Mouse (Mus musculus) C2C12 (cell line): ENCODE measurements around the gene Trim12c. TPM values are rescaled to one million over a fixed set of nuclear protein-coding genes. Genes with fewer than 3 reads are reported as not detected.
"Not testable (repeated sequence)": the region's sequence is repeated elsewhere in the genome, so short reads cannot be mapped to it uniquely, and the experiment has no call there.

ENCODE experiments used
- H3K27me3 ChIP-seq: one replicate; pipeline ENCODE4 v1.6.1; 2011; ENCODE audit not compliant: control insufficient read depth, insufficient read depth, insufficient read length
- H3K36me3 ChIP-seq: one replicate; pipeline ENCODE4 v1.6.1; 2011; ENCODE audit not compliant: control insufficient read depth, insufficient read depth
- H3K4me3 ChIP-seq: one replicate; pipeline ENCODE4 v1.5.1; 2011; ENCODE audit warnings: mild to moderate bottlenecking, control low read depth; ENCODE audit not compliant: poor library complexity, insufficient read depth, severe bottlenecking
- H3K79me2 ChIP-seq: one replicate; pipeline ENCODE4 v1.6.1; 2011; ENCODE audit not compliant: control insufficient read depth, insufficient read depth
- H3K79me3 ChIP-seq: one replicate; pipeline ENCODE4 v1.6.1; 2011; ENCODE audit warnings: low read depth, control low read depth
- H3ac ChIP-seq: one replicate; pipeline ENCODE3; 2011; ENCODE audit warnings: low read depth; ENCODE audit not compliant: control insufficient read depth, insufficient read length
- CEBPB ChIP-seq: IDR thresholded peaks from one replicate; pipeline ENCODE4 v1.6.1; 2011; ENCODE audit warnings: low read depth, mild to moderate bottlenecking, control low read depth, moderate library complexity
- CTCF ChIP-seq: IDR thresholded peaks from one replicate; pipeline ENCODE4 v1.5.1; 2011; ENCODE audit not compliant: control insufficient read depth, insufficient read depth, insufficient read length
- FOSL1 ChIP-seq: IDR thresholded peaks from one replicate; pipeline ENCODE4 v1.8.0; 2011; ENCODE audit warnings: mild to moderate bottlenecking, low read length; ENCODE audit not compliant: poor library complexity, insufficient read depth, severe bottlenecking
- MAX ChIP-seq: IDR thresholded peaks from one replicate; pipeline ENCODE4 v1.6.1; 2011; ENCODE audit warnings: mild to moderate bottlenecking, control low read depth
- MYOD1 ChIP-seq: IDR thresholded peaks from one replicate; pipeline ENCODE4 v1.6.1; 2011; ENCODE audit warnings: low read depth; ENCODE audit not compliant: control insufficient read depth, insufficient read length
- MYOG ChIP-seq: IDR thresholded peaks from one replicate; pipeline ENCODE4 v1.6.1; 2011; ENCODE audit not compliant: control insufficient read depth, insufficient read length; ENCODE audit errors: extremely low read depth
- USF1 ChIP-seq: IDR thresholded peaks from one replicate; pipeline ENCODE4 v1.6.1; 2011; ENCODE audit warnings: low read depth, mild to moderate bottlenecking, control low read depth, moderate library complexity
- polyA plus RNA-seq: library from polyadenylated mRNA; unstranded; fragments of >200 nt; fragmentation: generic; extraction: Trizol; gene quantifications from one replicate; pipeline ENCODE4 v1.2.1, GENCODE M21; 2012; ENCODE audit warnings: missing spikeins

The Trim12c gene
- polyA plus RNA-seq, 1 experiment = 0.08 TPM

- Histone ChIP-seq H3ac (no peak overlapping the region), H3K27me3 (no peaks in the 10 kb centered on the region), H3K4me3 (no peak overlapping the region), H3K79me2 (no peaks in the 10 kb centered on the region), H3K36me3 (no peaks in the 10 kb centered on the region), H3K79me3 (no peaks in the 10 kb centered on the region)
- TF ChIP-seq MYOD1 (no peak), CEBPB (no peak), MYOG (no peak), MAX (no peak), CTCF (no peak), USF1 (no peak), FOSL1 (no peak)
Observed at GRCm38 (mm10) chr7:104366339-104366738, 13.2 kb upstream of the Trim12c start.

- Histone ChIP-seq H3ac (no peak overlapping the region), H3K4me3 (no peak overlapping the region), H3K79me2 (no peaks in the 10 kb centered on the region), H3K36me3 (no peaks in the 10 kb centered on the region), H3K79me3 (no peaks in the 10 kb centered on the region), H3K27me3 (no peaks in the 10 kb centered on the region)
- no peak for TF ChIP-seq USF1
- no peak for TF ChIP-seq FOSL1
- no peak for TF ChIP-seq MAX
- no peak for TF ChIP-seq CEBPB
- TF ChIP-seq MYOG = no peak
Observed at GRCm38 (mm10) chr7:104353600-104353967, 422 bp upstream of the Trim12c start.

- H3ac ChIP-seq, H3K27me3 ChIP-seq, H3K36me3 ChIP-seq, H3K79me3 ChIP-seq, H3K4me3 ChIP-seq, H3K79me2 ChIP-seq: not testable (repeated sequence)
Observed at GRCm38 (mm10) chr7:104348043-104348442, 5.1 kb downstream of the Trim12c start.

GRCm38 (mm10) chr7:104340744-104341143 lies 12.4 kb downstream of the Trim12c start:
- H3K27me3 ChIP-seq, H3K4me3 ChIP-seq, H3K36me3 ChIP-seq, H3K79me3 ChIP-seq, H3K79me2 ChIP-seq, H3ac ChIP-seq: not testable (repeated sequence)

GRCm38 (mm10) chr7:104335547-104335946 lies 17.6 kb downstream of the Trim12c start:
- H3ac ChIP-seq, H3K79me3 ChIP-seq, H3K4me3 ChIP-seq, H3K36me3 ChIP-seq, H3K27me3 ChIP-seq, H3K79me2 ChIP-seq: not testable (repeated sequence)

GRCm38 (mm10) chr7:104329171-104329570 lies 24.0 kb downstream of the Trim12c start, which contains the start of gene Trim34b:
Gene Trim34b, plus strand, starts transcription at chr7:104329471.
- not testable (repeated sequence) for H3K27me3 ChIP-seq, H3K79me2 ChIP-seq, H3K4me3 ChIP-seq, H3K36me3 ChIP-seq, H3ac ChIP-seq, H3K79me3 ChIP-seq

- no peak overlapping the region for H3ac ChIP-seq
- TF ChIP-seq FOSL1 = no peak
- no peak for TF ChIP-seq MYOD1
- no peak for TF ChIP-seq USF1
- no peak for TF ChIP-seq CEBPB
- no peak for TF ChIP-seq CTCF
- no peak for TF ChIP-seq MAX
- no peak for TF ChIP-seq MYOG
- no peaks in the 10 kb centered on the region for H3K27me3 ChIP-seq
Observed at GRCm38 (mm10) chr7:104322028-104322427, 31.1 kb downstream of the Trim12c start.

GRCm38 (mm10) chr7:104315369-104316080 lies 37.6 kb downstream of the Trim12c start, which contains the start of gene Trim12a:
Gene Trim12a, minus strand, starts transcription at chr7:104315466.
- not testable (repeated sequence) for H3K79me3 ChIP-seq, H3K36me3 ChIP-seq, H3K79me2 ChIP-seq, H3K27me3 ChIP-seq, H3ac ChIP-seq, H3K4me3 ChIP-seq

More at GRCm38 (mm10) chr7:104322028-104322427, 31.1 kb downstream of the Trim12c start:
- no peaks in the 10 kb centered on the region for H3K79me3 ChIP-seq
- H3K36me3 ChIP-seq = no peaks in the 10 kb centered on the region
- H3K4me3 ChIP-seq = no peak overlapping the region
- H3K79me2 ChIP-seq = no peaks in the 10 kb centered on the region
